Mouse (Mus musculus) cerebellum, adult 8-10 months (tissue): ENCODE results near the gene Pth1r.
"Not testable (repeated sequence)": the region's sequence is repeated elsewhere in the genome, so short reads cannot be mapped to it uniquely, and the experiment has no call there.

ENCODE experiments used
- DNase-seq: peaks from one replicate; pipeline ENCODE4 v3.0.0; 2022

Gene Pth1r

GRCm38 (mm10) chr9:110712545-110712944 lies 34.4 kb downstream of the Pth1r start:
- DNase-seq = no peak

GRCm38 (mm10) chr9:110711996-110712395 lies 34.9 kb downstream of the Pth1r start:
- DNase-seq = no peak

- DNase-seq = no peak
Observed at GRCm38 (mm10) chr9:110711532-110711931, 35.4 kb downstream of the Pth1r start.

GRCm38 (mm10) chr9:110709640-110710258 lies 37.2 kb downstream of the Pth1r start:
- DNase-seq = peak; percentile 72

- no peak for DNase-seq
Observed at GRCm38 (mm10) chr9:110706784-110707183, 40.2 kb downstream of the Pth1r start.

DNA sequence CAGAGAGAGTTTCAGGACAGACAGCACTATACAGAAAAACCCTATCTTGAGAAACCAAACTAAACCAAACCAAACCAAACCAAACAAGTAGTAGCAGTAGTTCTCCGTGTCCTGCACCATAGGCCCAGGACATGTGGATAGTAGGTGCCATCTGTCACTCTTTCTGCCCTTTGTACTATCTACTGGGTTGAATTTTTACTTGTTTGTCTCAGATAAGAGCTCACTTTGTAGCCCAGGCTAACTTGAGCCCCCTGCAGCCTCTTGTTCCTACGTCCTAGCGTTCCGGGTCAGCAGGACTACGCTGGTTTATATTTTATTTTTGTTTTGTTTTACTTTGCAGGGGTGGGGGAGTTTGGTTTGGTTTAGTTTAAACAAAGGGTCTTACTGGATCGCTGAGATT lies 43.0 kb downstream of the Pth1r start:
- no peak for DNase-seq

- DNase-seq = no peak
Observed at GRCm38 (mm10) chr9:110702848-110703247, 44.1 kb downstream of the Pth1r start.

- DNase-seq = no peak
Observed at GRCm38 (mm10) chr9:110701114-110702032, 45.6 kb downstream of the Pth1r start.

- no peak for DNase-seq
Observed at GRCm38 (mm10) chr9:110699574-110699973, 47.4 kb downstream of the Pth1r start.

DNA sequence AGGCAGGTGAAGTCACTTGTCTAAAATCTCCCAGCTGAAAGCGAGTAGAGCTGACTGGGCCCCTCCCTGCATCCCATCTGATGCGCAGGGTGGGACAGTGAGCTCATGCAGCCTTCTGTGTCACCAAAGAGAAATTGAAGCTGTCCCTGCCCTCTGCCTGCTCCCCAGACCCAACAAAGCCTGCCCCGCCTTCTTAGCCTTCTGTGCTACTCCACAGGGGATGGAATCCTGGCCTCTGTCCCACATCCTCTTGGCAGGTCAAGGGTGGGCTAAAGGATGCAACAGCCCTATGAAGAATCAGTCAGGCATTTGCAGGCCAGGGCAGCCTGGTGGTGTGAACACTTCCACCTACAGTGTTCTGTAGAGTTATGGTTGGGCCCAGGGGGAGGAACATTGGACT lies 49.5 kb downstream of the Pth1r start:
- DNase-seq = no peak

GRCm38 (mm10) chr9:110696427-110696826 lies 50.5 kb downstream of the Pth1r start:
- DNase-seq = no peak

DNA sequence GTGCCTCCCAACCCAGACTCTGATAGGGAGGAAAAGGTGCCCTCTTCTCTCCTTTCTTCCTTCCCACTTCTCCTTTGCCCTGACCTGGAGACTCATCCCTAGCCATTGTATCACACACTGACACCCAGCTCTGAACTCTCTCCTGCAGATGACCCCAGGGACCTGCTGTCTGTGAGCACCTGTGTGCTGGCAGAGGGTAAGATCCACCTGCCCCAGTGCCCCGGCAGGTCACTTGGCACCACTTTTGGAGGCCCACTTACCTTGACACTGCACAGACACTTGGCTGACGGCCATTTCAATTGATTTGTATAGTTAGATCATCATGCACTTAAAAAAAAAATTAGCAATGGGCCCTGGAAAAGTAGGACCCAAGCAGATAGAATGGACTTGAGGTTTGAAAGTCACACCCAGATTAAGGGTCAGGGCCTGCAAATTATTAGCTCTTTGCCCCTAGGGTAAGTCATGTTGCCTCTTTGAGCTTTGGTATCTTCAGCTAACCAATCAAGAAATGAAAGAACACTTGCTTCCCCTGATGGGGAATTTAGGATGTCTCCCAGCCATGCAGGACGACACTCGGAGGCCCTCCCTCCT lies 51.7 kb downstream of the Pth1r start:
- DNase-seq = no peak

- no peak for DNase-seq
Observed at GRCm38 (mm10) chr9:110689261-110689779, 57.6 kb downstream of the Pth1r start.

- no peak for DNase-seq
Observed at GRCm38 (mm10) chr9:110687846-110688245, 59.1 kb downstream of the Pth1r start.

DNA sequence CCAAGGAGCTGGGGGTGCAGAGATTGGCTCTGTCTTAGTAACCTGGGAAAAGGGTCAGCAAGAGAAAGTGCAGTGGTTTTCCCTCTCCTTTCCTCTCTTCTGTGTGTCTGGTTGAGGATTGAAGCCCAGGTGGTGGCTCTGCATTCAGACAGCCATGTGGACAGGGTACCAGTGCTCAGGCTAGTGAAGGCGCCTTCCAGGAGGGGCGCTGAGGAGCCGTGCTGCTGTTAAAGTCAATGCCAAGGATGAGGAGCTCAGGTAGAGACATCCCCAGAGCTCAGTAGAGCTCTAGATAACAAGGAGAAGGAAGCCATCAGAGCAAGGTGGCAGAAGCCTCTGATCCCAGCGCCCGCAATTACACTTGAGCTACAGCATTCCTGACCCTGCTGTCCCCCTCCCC lies 59.9 kb downstream of the Pth1r start:
- DNase-seq = no peak

GRCm38 (mm10) chr9:110686472-110686871 lies 60.5 kb downstream of the Pth1r start:
- no peak for DNase-seq

- DNase-seq = no peak
Observed at GRCm38 (mm10) chr9:110685591-110685990, 61.4 kb downstream of the Pth1r start.

DNA sequence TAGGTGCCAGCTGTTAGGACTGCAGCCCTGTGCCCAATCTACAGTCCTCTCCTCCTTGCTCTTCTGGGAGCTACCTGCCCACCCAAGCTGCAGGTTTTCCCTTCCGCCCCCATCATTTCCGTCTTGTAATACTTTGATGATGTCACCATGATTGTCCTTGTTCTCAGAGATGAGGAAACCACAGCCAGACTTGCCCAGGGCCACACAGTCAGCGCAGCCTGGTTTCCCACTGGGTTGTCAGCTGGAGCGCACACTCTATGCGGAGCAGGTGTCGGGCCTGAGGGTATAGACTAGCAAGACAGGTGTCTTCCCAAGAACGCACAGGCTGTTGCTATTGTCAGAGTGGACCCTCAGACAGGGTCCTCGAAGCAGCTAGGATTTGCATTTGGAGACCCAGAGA lies 61.8 kb downstream of the Pth1r start:
- DNase-seq = no peak

DNA sequence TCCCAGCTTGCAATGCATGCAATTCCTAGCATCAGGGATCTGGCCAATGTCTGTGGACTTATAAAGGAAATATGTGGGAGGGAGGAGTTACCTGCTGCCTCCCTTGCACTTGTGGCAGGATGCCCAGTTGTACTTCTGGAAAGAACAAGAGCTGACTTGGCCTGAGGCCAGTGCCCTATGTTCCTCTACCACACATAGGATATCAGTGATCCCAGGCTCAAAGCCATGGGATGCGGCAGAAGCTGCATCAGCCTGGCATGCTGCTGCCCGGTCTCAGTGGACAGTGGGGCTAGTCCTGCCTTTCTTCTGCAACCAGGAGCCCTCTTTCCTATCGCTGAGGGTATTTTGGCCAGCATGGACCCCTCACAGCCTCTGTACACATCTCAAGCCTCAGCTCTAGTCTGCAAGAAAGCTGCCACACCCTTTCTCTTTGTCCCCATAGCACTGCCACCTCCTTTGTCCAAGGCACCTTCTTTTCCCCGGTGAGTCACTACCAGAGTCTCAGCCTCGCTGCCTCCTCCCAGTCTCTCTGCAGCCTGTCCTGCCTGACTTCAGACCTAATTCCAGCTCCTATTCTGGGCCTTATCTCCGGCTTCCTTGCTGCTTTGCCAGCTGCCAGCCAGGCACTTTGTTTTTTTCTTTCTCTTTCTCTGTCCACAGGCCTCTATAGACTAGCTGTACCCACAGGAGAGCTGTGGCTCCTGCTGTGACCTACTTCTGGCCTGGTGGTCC lies 62.7 kb downstream of the Pth1r start:
- peak; percentile 82 for DNase-seq

GRCm38 (mm10) chr9:110683574-110684099 lies 63.3 kb downstream of the Pth1r start:
- no peak for DNase-seq

DNA sequence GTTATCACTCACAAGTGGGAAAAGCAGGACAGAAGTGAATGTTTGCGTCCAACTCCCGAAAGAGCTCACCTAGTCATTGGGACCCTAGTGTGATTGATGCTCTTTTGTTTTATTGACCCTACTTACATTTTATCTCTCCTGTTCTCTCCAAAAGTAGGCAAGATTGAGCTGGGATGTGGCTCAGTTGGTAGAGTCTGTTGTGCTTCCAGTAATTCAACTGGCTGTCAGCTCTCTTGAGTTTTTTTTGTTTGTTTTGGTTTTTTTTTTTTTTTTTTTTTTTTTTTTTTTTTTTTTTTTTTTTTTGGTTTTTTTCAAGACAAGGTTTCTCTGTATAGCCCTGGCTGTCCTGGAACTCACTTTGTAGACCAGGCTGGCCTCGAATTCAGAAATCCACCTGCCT lies 64.2 kb downstream of the Pth1r start:
- DNase-seq = not testable (repeated sequence)

GRCm38 (mm10) chr9:110682255-110682654 lies 64.7 kb downstream of the Pth1r start:
- DNase-seq = no peak

GRCm38 (mm10) chr9:110681817-110682216 lies 65.1 kb downstream of the Pth1r start:
- no peak for DNase-seq
